Mouse (Mus musculus) lung, embryonic 14.5 days (tissue): ENCODE measurements around the gene Fermt2. TPM values are rescaled to one million over a fixed set of nuclear protein-coding genes. Genes with fewer than 3 reads are reported as not detected.

ENCODE experiments used
- ATAC-seq: fragments of 200-750 bp; cut with Nextera tagmentation; 2 replicates; pipeline ENCODE4 v1.8.0; 2017; ENCODE audit warnings: mild to moderate bottlenecking, moderate TSS enrichment, moderate library complexity; ENCODE audit not compliant: insufficient read depth
- DNase-seq: peaks from one replicate; pipeline ENCODE4 v3.0.0-alpha.2; 2015
- H3K27ac ChIP-seq: fragments of 300-500 bp; sonication (generic); 2 replicates; pipeline ENCODE4 v1.5.1; 2014; ENCODE audit warnings: low read depth, mild to moderate bottlenecking, moderate library complexity
- H3K27me3 ChIP-seq: fragments of 300-500 bp; sonication (generic); 2 replicates; pipeline ENCODE4 v1.6.1; 2014; ENCODE audit warnings: low read length, control low read depth; ENCODE audit not compliant: insufficient read depth
- H3K36me3 ChIP-seq: fragments of 300-500 bp; sonication (generic); 2 replicates; pipeline ENCODE4 v1.6.1; 2014; ENCODE audit warnings: control low read depth; ENCODE audit not compliant: insufficient read depth
- H3K4me1 ChIP-seq: fragments of 300-500 bp; sonication (generic); 2 replicates; pipeline ENCODE4 v1.6.1; 2014; ENCODE audit warnings: antibody characterized with exemption, control low read depth; ENCODE audit not compliant: insufficient read depth
- H3K4me2 ChIP-seq: fragments of 300-500 bp; sonication (generic); 2 replicates; pipeline ENCODE4 v1.6.1; 2014; ENCODE audit warnings: mild to moderate bottlenecking
- H3K4me3 ChIP-seq: fragments of 300-500 bp; sonication (generic); 2 replicates; pipeline ENCODE4 v1.5.1; 2014; ENCODE audit warnings: low read depth, low read length
- H3K9ac ChIP-seq: fragments of 300-500 bp; sonication (generic); 2 replicates; pipeline ENCODE4 v1.6.1; 2014
- H3K9me3 ChIP-seq: fragments of 300-500 bp; sonication (generic); 2 replicates; pipeline ENCODE4 v1.6.1; 2016; ENCODE audit warnings: low read depth, low read length, control low read depth
- CTCF ChIP-seq: IDR thresholded peaks from 2 replicates; pipeline ENCODE4 v1.5.1; 2016; ENCODE audit warnings: antibody characterized with exemption, low read depth
- WGBS: fragments of 180-500 bp; shearing (Covaris S2); extraction: QIAGEN DNeasy Blood & Tissue Kit; methylation state at CpG from one replicate; pipeline ENCODE4 v1.1.7; 2014; 5-methylcytosine and 5-hydroxymethylcytosine counted together
- polyA plus RNA-seq: library from polyadenylated mRNA; unstranded; fragments of >200 nt; fragmentation: Nextera tagmentation; extraction: Ambion mirVana; gene quantifications from 2 replicates; pipeline ENCODE4 v1.2.1, GENCODE M21; 2014

Fermt2 gene
- 209 and 229 TPM in 2 replicates for polyA plus RNA-seq

DNA sequence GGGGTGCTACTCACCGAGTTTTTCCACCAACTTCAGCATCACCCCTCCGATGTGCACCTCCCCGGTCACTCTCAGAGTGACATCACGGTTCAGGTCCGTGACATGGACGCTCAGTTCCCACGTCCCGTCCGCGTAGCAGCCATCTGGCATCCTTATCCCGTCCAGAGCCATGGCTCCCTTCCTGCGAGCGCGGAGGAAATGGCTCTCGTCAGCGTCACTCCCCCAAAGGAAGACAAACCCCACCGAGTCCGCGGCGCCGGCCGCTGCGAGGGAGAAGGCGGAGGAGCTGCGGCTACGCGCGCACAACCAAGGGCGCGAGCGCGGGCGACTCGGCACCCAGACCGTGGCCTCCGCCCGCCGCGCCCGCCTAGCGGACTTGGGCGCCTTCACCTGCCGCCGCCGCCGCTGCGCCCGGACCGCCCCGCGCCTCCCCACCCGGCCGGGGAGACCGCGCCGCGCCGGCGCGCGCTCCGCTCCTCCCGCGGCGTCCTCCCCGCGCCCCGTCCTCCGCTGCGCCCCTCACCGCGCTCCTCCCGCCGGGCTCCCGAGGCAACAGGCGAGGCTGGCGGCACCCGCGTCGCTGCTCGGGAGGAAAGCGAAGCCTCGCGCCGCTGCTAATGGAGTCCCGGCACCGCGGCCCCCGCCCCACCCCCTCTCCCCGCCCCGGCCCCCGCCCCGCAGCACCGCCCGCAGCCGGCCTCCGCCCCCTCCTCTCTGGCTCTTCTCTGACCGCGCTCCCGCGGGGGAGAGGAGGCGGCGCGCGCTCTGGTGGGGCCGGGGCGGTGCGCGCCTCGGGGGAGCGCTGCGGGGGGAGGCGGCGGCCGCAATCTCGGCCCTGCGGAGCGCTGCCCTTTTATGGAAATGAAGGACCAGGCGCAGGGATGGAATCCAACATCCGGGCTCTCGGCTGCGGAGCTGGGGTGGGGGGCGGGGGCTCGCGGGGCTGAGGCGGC lies at the start of gene Fermt2:
Fermt2 (minus strand) TSS at position 708 of the 953 bp plus-strand sequence.
- TF ChIP-seq CTCF: no peak
- Histone ChIP-seq H3K36me3 (0 out of 2 replicates have a peak, but pooled peaks cover 5% of the 10 kb centered on the region), H3K4me2 (peak within 1 kb of the TSS; percentile 76), H3K9me3 (no peaks in the 10 kb centered on the region), H3K4me3 (peak within 1 kb of the TSS; percentile 73), H3K4me1 (peaks cover 4% of the 10 kb centered on the region; the same call in 1 of the 2 replicates), H3K27me3 (no peaks in the 10 kb centered on the region), H3K9ac (peak within 1 kb of the TSS; percentile 85), H3K27ac (peak within 1 kb of the TSS; percentile 98)
- ATAC-seq: peak; percentile 92
- under 1% methylated on average over 86 of the region's 126 CpGs for WGBS
- peak; percentile 96 for DNase-seq

DNA sequence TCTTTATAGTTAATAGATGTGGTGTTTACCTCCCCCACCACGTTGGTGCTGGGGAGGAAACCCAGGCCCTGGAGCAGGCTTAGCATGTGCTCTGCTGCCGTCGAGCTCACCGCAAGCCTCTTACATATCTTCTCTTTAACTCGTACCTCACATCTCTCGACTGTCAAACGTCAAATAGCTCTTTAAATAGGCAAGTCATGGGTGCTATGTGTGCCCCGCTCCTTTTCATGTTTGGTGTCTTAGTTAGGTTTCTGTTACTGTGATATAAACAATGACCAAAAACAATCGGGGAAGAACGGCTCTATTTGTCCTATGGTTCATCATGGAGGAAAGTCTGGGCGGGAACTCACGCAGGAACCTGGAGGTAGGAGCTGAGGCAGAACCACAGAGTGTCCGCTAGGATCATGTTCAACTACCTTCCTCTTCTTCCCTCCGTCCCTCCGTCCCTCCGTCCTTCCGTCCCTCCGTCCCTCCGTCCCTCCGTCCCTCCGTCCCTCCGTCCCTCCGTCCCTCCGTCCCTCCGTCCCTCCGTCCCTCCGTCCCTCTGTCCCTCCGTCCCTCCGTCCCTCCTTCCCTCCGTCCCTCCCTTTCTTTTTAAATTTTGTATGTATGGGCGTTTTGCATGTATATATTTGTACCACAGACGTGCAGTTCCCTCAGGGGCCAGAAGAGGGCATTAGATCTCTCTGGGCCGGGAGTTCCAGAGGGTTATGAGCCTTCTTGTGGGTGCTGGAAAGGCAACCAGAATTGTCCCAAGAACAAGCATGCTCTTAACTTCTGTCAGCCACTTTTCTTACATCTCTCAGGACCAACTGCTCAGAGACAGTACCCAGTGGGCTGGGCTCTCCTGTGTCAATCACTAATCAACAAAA lies 36.4 kb upstream of the Fermt2 start:
- ATAC-seq (0 out of 2 replicates have a peak, but pooled peaks have one; percentile 13), DNase-seq (peak; percentile 93)
- Histone ChIP-seq H3K27ac (peak overlapping the region; percentile 75), H3K36me3 (no peaks in the 10 kb centered on the region), H3K4me2 (peak overlapping the region; percentile 59), H3K27me3 (no peaks in the 10 kb centered on the region), H3K9ac (peak overlapping the region; percentile 44), H3K4me3 (peak overlapping the region; percentile 28), H3K9me3 (no peaks in the 10 kb centered on the region), H3K4me1 (peaks cover 8% of the 10 kb centered on the region; the same call in 1 of the 2 replicates)
- TF ChIP-seq CTCF: peak; percentile 79
- WGBS: 20% methylated on average over 33 of the region's 33 CpGs

DNA sequence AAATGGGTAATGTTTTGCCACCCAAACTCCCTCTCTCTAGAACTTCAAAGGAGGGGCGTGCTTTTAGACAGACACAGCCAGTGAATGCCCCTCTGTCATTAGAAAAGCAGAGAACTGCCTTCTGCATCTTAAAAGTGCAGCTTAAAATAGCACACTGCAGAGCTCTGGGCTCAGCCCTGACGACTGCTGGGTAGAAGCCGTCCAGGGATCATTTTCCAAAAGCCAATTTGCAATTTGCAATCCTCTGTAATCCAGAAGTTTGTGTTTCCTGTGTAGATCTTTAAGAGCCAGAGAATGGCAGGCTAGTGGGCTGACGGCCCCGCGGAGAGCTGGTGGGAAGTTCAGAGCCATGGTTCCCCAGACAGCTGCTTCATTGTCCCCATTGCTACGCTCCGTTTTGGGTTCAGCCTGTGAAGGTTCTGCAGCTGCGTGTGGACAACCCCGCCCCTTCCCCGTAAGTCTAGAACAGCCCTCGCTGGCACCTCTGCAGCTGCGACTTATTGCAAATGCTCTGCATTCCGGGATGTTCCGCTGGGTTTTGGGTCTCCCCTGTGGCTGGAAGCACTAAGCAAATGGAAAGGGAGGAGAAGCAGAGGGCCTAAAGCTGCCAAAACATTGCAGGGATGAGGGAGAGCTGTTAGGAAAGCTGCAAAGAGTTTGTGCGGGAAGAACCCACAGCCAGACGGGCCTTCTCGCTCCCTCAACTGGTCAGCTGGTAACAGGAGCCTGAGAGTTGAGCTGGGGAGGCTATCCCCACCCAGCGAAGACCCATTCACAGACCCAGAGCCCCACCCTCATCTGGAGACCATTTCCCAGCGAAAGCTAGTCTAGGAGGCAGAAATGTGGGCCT lies 35.5 kb upstream of the Fermt2 start:
- no peaks in the 10 kb centered on the region for H3K9me3 ChIP-seq
- WGBS: 9% methylated on average over 20 of the region's 20 CpGs
- ATAC-seq (peak; percentile 57), DNase-seq (peak; percentile 83)
- H3K9ac ChIP-seq: peak overlapping the region; percentile 33; the same call in 1 of the 2 replicates
- peak overlapping the region; percentile 59 for H3K4me2 ChIP-seq
- no peaks in the 10 kb centered on the region for H3K36me3 ChIP-seq
- H3K4me3 ChIP-seq: peak overlapping the region; percentile 28
- peak overlapping the region; percentile 75 for H3K27ac ChIP-seq
- no peak for TF ChIP-seq CTCF
- H3K27me3 ChIP-seq: no peaks in the 10 kb centered on the region
- H3K4me1 ChIP-seq: peaks cover 8% of the 10 kb centered on the region; the same call in 1 of the 2 replicates

DNA sequence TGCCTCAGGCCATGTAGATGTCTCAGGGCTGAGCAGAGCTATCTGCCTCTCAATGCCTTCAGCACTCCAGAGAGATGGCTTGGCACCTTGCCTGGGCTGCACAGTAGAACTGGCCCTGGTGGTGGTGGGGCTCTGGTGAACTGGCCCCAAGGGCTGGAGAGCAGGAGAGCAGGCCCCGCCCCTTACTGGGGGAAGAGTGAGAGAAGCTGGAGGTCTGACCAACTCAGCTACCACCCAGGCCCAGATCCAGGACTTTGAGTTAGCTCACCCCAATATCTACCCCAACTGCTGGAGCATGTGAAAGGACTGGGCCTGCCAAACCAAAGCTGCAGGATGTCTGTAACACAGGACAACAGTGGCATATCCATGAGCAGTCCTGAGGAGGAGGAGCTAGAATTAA lies 33.7 kb upstream of the Fermt2 start:
- WGBS: 63% methylated on average over 1 of the region's 1 CpGs
- no peak overlapping the region for H3K9ac ChIP-seq
- no peaks in the 10 kb centered on the region for H3K27me3 ChIP-seq
- no peaks in the 10 kb centered on the region for H3K9me3 ChIP-seq
- ATAC-seq: peak; percentile 85
- no peak overlapping the region for H3K4me2 ChIP-seq
- H3K4me3 ChIP-seq: no peak overlapping the region
- DNase-seq: peak; percentile 89
- peaks cover 8% of the 10 kb centered on the region; the same call in 1 of the 2 replicates for H3K4me1 ChIP-seq
- H3K36me3 ChIP-seq: no peaks in the 10 kb centered on the region
- TF ChIP-seq CTCF: no peak
- H3K27ac ChIP-seq: peak overlapping the region; percentile 66

DNA sequence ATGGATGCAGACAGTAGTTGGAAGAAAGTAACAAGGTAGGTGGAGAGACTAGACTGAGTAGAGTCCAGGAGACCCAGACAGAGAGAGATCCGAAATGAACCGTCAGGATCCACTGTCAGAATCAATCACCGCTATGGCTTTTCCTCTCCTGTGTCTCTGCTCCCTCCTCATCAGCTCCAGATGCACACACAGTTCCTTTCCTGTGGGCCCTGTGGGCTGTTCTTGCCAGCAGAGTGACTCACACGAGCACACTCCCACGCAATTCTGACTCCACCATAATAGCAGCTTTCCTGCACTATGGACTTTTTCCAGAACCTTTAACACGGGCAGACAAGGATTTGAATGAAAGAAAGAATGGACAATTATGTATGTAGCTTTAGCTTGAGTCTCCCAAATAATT lies 31.8 kb upstream of the Fermt2 start:
- no peak overlapping the region for H3K27ac ChIP-seq
- no peaks in the 10 kb centered on the region for H3K36me3 ChIP-seq
- no peaks in the 10 kb centered on the region for H3K27me3 ChIP-seq
- 75% methylated on average over 6 of the region's 6 CpGs for WGBS
- no peak for DNase-seq
- no peak for ATAC-seq
- peaks cover 8% of the 10 kb centered on the region; the same call in 1 of the 2 replicates for H3K4me1 ChIP-seq
- H3K9me3 ChIP-seq: no peaks in the 10 kb centered on the region
- TF ChIP-seq CTCF: no peak
- H3K4me3 ChIP-seq: no peak overlapping the region
- H3K4me2 ChIP-seq: no peak overlapping the region
- no peak overlapping the region for H3K9ac ChIP-seq

DNA sequence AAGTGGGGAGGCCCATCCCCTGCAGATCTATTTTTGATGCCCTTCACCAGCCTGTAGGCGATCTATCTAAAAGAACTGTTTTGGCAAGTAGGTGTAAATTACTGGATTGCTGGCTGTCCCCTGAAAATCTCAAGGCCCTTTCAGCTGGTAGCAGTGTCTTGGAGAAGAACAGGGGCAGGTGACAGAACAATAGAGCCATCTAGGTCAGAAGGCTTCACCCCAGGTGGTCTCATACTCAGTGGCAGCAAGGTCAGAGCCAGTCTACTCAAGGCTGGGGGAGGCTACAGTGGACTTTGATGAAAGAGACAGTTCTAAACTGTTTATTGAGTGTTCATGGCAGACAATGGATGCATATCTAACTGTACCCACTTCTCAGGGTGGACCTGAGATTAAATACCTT lies 29.1 kb upstream of the Fermt2 start:
- no peak overlapping the region for H3K4me3 ChIP-seq
- DNase-seq: no peak
- no peak overlapping the region for H3K9ac ChIP-seq
- WGBS: 88% methylated on average over 1 of the region's 1 CpGs
- H3K9me3 ChIP-seq: no peaks in the 10 kb centered on the region
- ATAC-seq: no peak
- H3K36me3 ChIP-seq: no peaks in the 10 kb centered on the region
- TF ChIP-seq CTCF: no peak
- no peak overlapping the region for H3K27ac ChIP-seq
- H3K27me3 ChIP-seq: no peaks in the 10 kb centered on the region
- 0 out of 2 replicates have a peak, but pooled peaks cover 6% of the 10 kb centered on the region for H3K4me1 ChIP-seq
- no peak overlapping the region for H3K4me2 ChIP-seq
